Mouse (Mus musculus): Measurements from ENCODE around the gene Gm1113. TPM values are rescaled to one million over a fixed set of nuclear protein-coding genes. Genes with fewer than 3 reads are reported as not detected.

Gene Gm1113
- polyA plus RNA-seq, 1 experiment from 2014 or later: not detected

DNA sequence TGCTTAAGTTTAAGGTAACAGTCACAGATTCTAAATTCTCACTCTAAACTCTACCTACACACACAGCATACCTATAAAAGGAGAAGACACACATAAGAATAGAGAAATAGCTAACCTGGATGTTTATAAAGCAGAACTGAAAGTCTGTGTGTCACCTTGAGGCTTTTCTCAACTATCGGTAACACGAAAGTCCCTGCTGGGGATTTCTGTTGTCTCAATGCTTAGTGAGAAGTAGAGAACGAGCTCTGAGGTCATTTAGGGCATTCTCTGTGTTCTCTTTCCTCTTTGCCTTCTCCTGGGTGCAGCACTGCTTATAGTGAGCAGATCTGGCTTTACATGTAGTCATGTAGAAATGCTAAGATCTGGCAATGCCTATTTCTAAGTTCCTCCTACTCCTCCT lies 34.1 kb downstream of the Gm1113 start:
- Histone ChIP-seq H3K4me2 (ENCODE audit: low read depth, low read length) (no peak overlapping the region), H3K4me3 (ENCODE audit: low read depth, low read length) (no peak overlapping the region), H3K9me3 (replicated peaks; ENCODE audit: control insufficient read depth, low read length) (no peaks in the 10 kb centered on the region), H3K27me3 (ENCODE audit: control insufficient read depth, insufficient read depth, low read length) (no peaks in the 10 kb centered on the region), H3K4me1 (ENCODE audit: control insufficient read depth, insufficient read depth, low read length) (no peaks in the 10 kb centered on the region), H3K36me3 (replicated peaks; ENCODE audit: control insufficient read depth, insufficient read depth, low read depth, low read length) (peaks cover 5% of the 10 kb centered on the region; the same call in 1 of the 2 replicates), H3K9ac (replicated peaks; ENCODE audit: low read length) (no peak overlapping the region), H3K27ac (replicated peaks; ENCODE audit: low read depth, low read length) (no peak overlapping the region)
- 93% methylated on average over 3 of the region's 3 CpGs for WGBS
- ATAC-seq (replicated peaks; ENCODE audit: insufficient number of reproducible peaks, low FRiP score, low TSS enrichment, low read depth) (no peak), DNase-seq (ENCODE audit: low spot score) (no peak)

DNA sequence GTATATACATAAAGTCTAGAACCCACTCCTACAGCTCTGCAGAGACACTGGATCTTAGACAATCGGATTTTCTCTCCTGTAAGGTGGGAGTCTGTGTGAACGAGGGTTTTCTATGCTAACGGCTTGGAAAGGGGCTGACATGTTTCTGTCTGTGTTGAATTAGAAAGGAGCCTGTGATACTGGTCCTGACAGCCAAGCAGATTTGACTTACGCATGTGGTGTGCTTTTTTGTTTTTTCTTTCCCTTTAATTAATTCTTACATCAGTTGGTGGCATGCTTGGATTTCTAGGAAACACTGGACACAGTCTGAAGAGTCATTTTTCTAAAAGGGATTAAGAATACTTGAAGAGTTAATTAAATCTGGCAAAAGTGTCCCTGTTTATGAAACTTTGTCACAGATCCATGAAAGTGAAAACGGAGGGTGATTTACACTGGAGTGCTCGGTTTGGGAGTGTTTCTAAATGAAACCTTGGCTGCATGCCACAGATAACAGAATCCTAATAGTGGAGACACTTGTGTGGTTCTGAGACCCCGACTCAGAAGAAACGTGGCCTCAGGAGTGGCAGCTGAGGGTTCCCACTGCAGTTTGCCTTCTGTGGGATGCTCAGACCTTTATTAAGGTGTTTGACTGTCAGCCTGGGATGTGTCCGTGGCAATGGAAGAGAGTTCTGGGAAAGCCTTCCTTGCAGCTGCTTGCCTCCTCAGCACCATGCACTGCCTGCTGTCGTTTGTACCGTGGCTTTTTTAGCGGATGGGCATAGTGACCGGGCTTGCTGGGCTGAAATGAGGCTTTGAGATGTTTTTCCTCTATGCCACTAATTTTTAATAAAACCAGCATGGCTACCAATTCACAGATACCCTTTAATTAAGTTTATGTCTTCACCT lies 35.8 kb downstream of the Gm1113 start:
- no peak overlapping the region for H3K4me3 ChIP-seq (ENCODE audit: low read depth, low read length)
- DNase-seq (ENCODE audit: low spot score) (no peak), ATAC-seq (replicated peaks; ENCODE audit: insufficient number of reproducible peaks, low FRiP score, low TSS enrichment, low read depth) (no peak)
- no peak overlapping the region for H3K27ac ChIP-seq (replicated peaks; ENCODE audit: low read depth, low read length)
- H3K9ac ChIP-seq (replicated peaks; ENCODE audit: low read length): no peak overlapping the region
- 83% methylated on average over 13 of the region's 13 CpGs for WGBS
- H3K27me3 ChIP-seq (ENCODE audit: control insufficient read depth, insufficient read depth, low read length): no peaks in the 10 kb centered on the region
- no peaks in the 10 kb centered on the region for H3K4me1 ChIP-seq (ENCODE audit: control insufficient read depth, insufficient read depth, low read length)
- no peaks in the 10 kb centered on the region for H3K9me3 ChIP-seq (replicated peaks; ENCODE audit: control insufficient read depth, low read length)
- H3K4me2 ChIP-seq (ENCODE audit: low read depth, low read length): no peak overlapping the region
- H3K36me3 ChIP-seq (replicated peaks; ENCODE audit: control insufficient read depth, insufficient read depth, low read depth, low read length): no peaks in the 10 kb centered on the region; the same call in 1 of the 2 replicates

- H3K36me3 ChIP-seq (replicated peaks; ENCODE audit: control insufficient read depth, insufficient read depth, low read depth, low read length): no peaks in the 10 kb centered on the region; the same call in 1 of the 2 replicates
- H3K4me1 ChIP-seq (ENCODE audit: control insufficient read depth, insufficient read depth, low read length): no peaks in the 10 kb centered on the region
- WGBS: 93% methylated on average over 6 of the region's 6 CpGs
- no peak overlapping the region for H3K4me3 ChIP-seq (ENCODE audit: low read depth, low read length)
- H3K4me2 ChIP-seq (ENCODE audit: low read depth, low read length): no peak overlapping the region
- H3K27me3 ChIP-seq (ENCODE audit: control insufficient read depth, insufficient read depth, low read length): no peaks in the 10 kb centered on the region
- no peak for ATAC-seq (replicated peaks; ENCODE audit: insufficient number of reproducible peaks, low FRiP score, low TSS enrichment, low read depth)
- no peak overlapping the region for H3K27ac ChIP-seq (replicated peaks; ENCODE audit: low read depth, low read length)
- no peak for DNase-seq (ENCODE audit: low spot score)
- H3K9me3 ChIP-seq (replicated peaks; ENCODE audit: control insufficient read depth, low read length): no peaks in the 10 kb centered on the region
- no peak overlapping the region for H3K9ac ChIP-seq (replicated peaks; ENCODE audit: low read length)
These were observed 38.6 kb downstream of the Gm1113 start for GRCm38 (mm10) chr9:35479456-35479855.

- no peak overlapping the region for H3K27ac ChIP-seq (replicated peaks; ENCODE audit: low read depth, low read length)
- WGBS: 89% methylated on average over 7 of the region's 7 CpGs
- no peaks in the 10 kb centered on the region for H3K27me3 ChIP-seq (ENCODE audit: control insufficient read depth, insufficient read depth, low read length)
- H3K4me3 ChIP-seq (ENCODE audit: low read depth, low read length): no peak overlapping the region
- no peaks in the 10 kb centered on the region for H3K9me3 ChIP-seq (replicated peaks; ENCODE audit: control insufficient read depth, low read length)
- H3K4me2 ChIP-seq (ENCODE audit: low read depth, low read length): no peak overlapping the region
- no peaks in the 10 kb centered on the region for H3K4me1 ChIP-seq (ENCODE audit: control insufficient read depth, insufficient read depth, low read length)
- H3K9ac ChIP-seq (replicated peaks; ENCODE audit: low read length): no peak overlapping the region
- H3K36me3 ChIP-seq (replicated peaks; ENCODE audit: control insufficient read depth, insufficient read depth, low read depth, low read length): peaks cover 5% of the 10 kb centered on the region
- ATAC-seq (replicated peaks; ENCODE audit: insufficient number of reproducible peaks, low FRiP score, low TSS enrichment, low read depth): no peak
- DNase-seq (ENCODE audit: low spot score): no peak
These were observed 42.7 kb downstream of the Gm1113 start for GRCm38 (mm10) chr9:35475394-35475793.

- no peak overlapping the region for H3K4me2 ChIP-seq (ENCODE audit: low read depth, low read length)
- no peak overlapping the region for H3K27ac ChIP-seq (replicated peaks; ENCODE audit: low read depth, low read length)
- H3K4me1 ChIP-seq (ENCODE audit: control insufficient read depth, insufficient read depth, low read length): no peaks in the 10 kb centered on the region
- H3K36me3 ChIP-seq (replicated peaks; ENCODE audit: control insufficient read depth, insufficient read depth, low read depth, low read length): peaks cover 9% of the 10 kb centered on the region
- no peaks in the 10 kb centered on the region for H3K9me3 ChIP-seq (replicated peaks; ENCODE audit: control insufficient read depth, low read length)
- H3K27me3 ChIP-seq (ENCODE audit: control insufficient read depth, insufficient read depth, low read length): no peaks in the 10 kb centered on the region
- no peak for ATAC-seq (replicated peaks; ENCODE audit: insufficient number of reproducible peaks, low FRiP score, low TSS enrichment, low read depth)
- H3K4me3 ChIP-seq (ENCODE audit: low read depth, low read length): no peak overlapping the region
- WGBS: 85% methylated on average over 10 of the region's 10 CpGs
- no peak overlapping the region for H3K9ac ChIP-seq (replicated peaks; ENCODE audit: low read length)
- DNase-seq (ENCODE audit: low spot score): no peak
These were observed 43.9 kb downstream of the Gm1113 start for GRCm38 (mm10) chr9:35474104-35474724.

GRCm38 (mm10) chr9:35468913-35469312 lies 49.2 kb downstream of the Gm1113 start:
- no peak overlapping the region for H3K9ac ChIP-seq (replicated peaks; ENCODE audit: low read length)

GRCm38 (mm10) chr9:35467264-35467817 lies 50.7 kb downstream of the Gm1113 start:
- Histone ChIP-seq H3K9me3 (replicated peaks; ENCODE audit: control insufficient read depth, low read length) (no peaks in the 10 kb centered on the region), H3K27ac (replicated peaks; ENCODE audit: low read depth, low read length) (no peak overlapping the region), H3K27me3 (ENCODE audit: control insufficient read depth, insufficient read depth, low read length) (no peaks in the 10 kb centered on the region), H3K36me3 (replicated peaks; ENCODE audit: control insufficient read depth, insufficient read depth, low read depth, low read length) (peaks cover 9% of the 10 kb centered on the region), H3K4me3 (ENCODE audit: low read depth, low read length) (no peak overlapping the region), H3K9ac (replicated peaks; ENCODE audit: low read length) (no peak overlapping the region), H3K4me2 (ENCODE audit: low read depth, low read length) (no peak overlapping the region), H3K4me1 (ENCODE audit: control insufficient read depth, insufficient read depth, low read length) (no peaks in the 10 kb centered on the region)
- ATAC-seq (replicated peaks; ENCODE audit: insufficient number of reproducible peaks, low FRiP score, low TSS enrichment, low read depth) (no peak), DNase-seq (ENCODE audit: low spot score) (no peak)
- 65% methylated on average over 8 of the region's 8 CpGs for WGBS

More at GRCm38 (mm10) chr9:35468913-35469312, 49.2 kb downstream of the Gm1113 start:
- Histone ChIP-seq H3K27ac (replicated peaks; ENCODE audit: low read depth, low read length) (no peak overlapping the region), H3K4me3 (ENCODE audit: low read depth, low read length) (no peak overlapping the region), H3K36me3 (replicated peaks; ENCODE audit: control insufficient read depth, insufficient read depth, low read depth, low read length) (peaks cover 9% of the 10 kb centered on the region), H3K4me2 (ENCODE audit: low read depth, low read length) (no peak overlapping the region), H3K4me1 (ENCODE audit: control insufficient read depth, insufficient read depth, low read length) (no peaks in the 10 kb centered on the region), H3K9me3 (replicated peaks; ENCODE audit: control insufficient read depth, low read length) (no peaks in the 10 kb centered on the region), H3K27me3 (ENCODE audit: control insufficient read depth, insufficient read depth, low read length) (no peaks in the 10 kb centered on the region)
- ATAC-seq (replicated peaks; ENCODE audit: insufficient number of reproducible peaks, low FRiP score, low TSS enrichment, low read depth): no peak
- no peak for DNase-seq (ENCODE audit: low spot score)

GRCm38 (mm10) chr9:35459594-35459993 lies 58.5 kb downstream of the Gm1113 start:
- Histone ChIP-seq H3K9ac (replicated peaks; ENCODE audit: low read length) (no peak overlapping the region), H3K9me3 (replicated peaks; ENCODE audit: control insufficient read depth, low read length) (no peaks in the 10 kb centered on the region), H3K36me3 (replicated peaks; ENCODE audit: control insufficient read depth, insufficient read depth, low read depth, low read length) (peaks cover 2% of the 10 kb centered on the region), H3K27me3 (ENCODE audit: control insufficient read depth, insufficient read depth, low read length) (no peaks in the 10 kb centered on the region), H3K27ac (replicated peaks; ENCODE audit: low read depth, low read length) (no peak overlapping the region), H3K4me3 (ENCODE audit: low read depth, low read length) (no peak overlapping the region), H3K4me1 (ENCODE audit: control insufficient read depth, insufficient read depth, low read length) (no peaks in the 10 kb centered on the region), H3K4me2 (ENCODE audit: low read depth, low read length) (no peak overlapping the region)
- ATAC-seq (replicated peaks; ENCODE audit: insufficient number of reproducible peaks, low FRiP score, low TSS enrichment, low read depth) (no peak), DNase-seq (ENCODE audit: low spot score) (no peak)
- 86% methylated on average over 8 of the region's 8 CpGs for WGBS
